Mouse (Mus musculus) kidney, postnatal 25 days (tissue): ENCODE measurements around the gene Kazn.
A peak's percentile ranks its signal among the peaks of the same experiment; 100 is the strongest.

Source experiments
- DNase-seq, 2 experiments: peaks; one replicate each; pipeline ENCODE4 v3.0.0; 2021; ENCODE audit warnings: mixed read lengths in 2 of 2

The Kazn gene

GRCm38 (mm10) chr4:142098303-142098702, 140.9 kb downstream of the Kazn start:
- DNase-seq: peak; percentile 88 to 96

GRCm38 (mm10) chr4:142097871-142098270, 141.3 kb downstream of the Kazn start:
- peak; percentile 41 to 62 for DNase-seq

GRCm38 (mm10) chr4:142095513-142096241, 143.5 kb downstream of the Kazn start:
- peak; percentile 82 to 90 for DNase-seq

GRCm38 (mm10) chr4:142094386-142094785, 144.8 kb downstream of the Kazn start:
- no peak for DNase-seq

GRCm38 (mm10) chr4:142091100-142091499, 148.1 kb downstream of the Kazn start:
- no peak for DNase-seq

GRCm38 (mm10) chr4:142089966-142090365, 149.2 kb downstream of the Kazn start:
- DNase-seq: no peak

GRCm38 (mm10) chr4:142088836-142089235, 150.4 kb downstream of the Kazn start:
- no peak for DNase-seq

GRCm38 (mm10) chr4:142088409-142088808, 150.8 kb downstream of the Kazn start:
- no peak for DNase-seq

- DNase-seq: peak; percentile 49 to 77
Measured at GRCm38 (mm10) chr4:142084936-142085563, 154.2 kb downstream of the Kazn start.

GRCm38 (mm10) chr4:142084131-142084899, 154.9 kb downstream of the Kazn start, which contains the start of gene Tmem51:
Gene Tmem51 (minus strand): TSS chr4:142084304.
- peak; percentile 80 to 91 for DNase-seq

- peak; percentile 87 to 92 for DNase-seq
Measured at GRCm38 (mm10) chr4:142083762-142084130, 155.5 kb downstream of the Kazn start.

- no peak for DNase-seq
Measured at GRCm38 (mm10) chr4:142083193-142083592, 156.0 kb downstream of the Kazn start.

GRCm38 (mm10) chr4:142082703-142083102, 156.5 kb downstream of the Kazn start:
- DNase-seq: no peak

GRCm38 (mm10) chr4:142081631-142082283, 157.4 kb downstream of the Kazn start:
- peak; percentile 76 to 81 for DNase-seq

GRCm38 (mm10) chr4:142080901-142081630, 158.1 kb downstream of the Kazn start:
- DNase-seq: peak; percentile 73 to 81

- DNase-seq: no peak
Measured at GRCm38 (mm10) chr4:142080487-142080767, 158.8 kb downstream of the Kazn start.

GRCm38 (mm10) chr4:142079629-142080486, 159.3 kb downstream of the Kazn start:
- DNase-seq: no peak

- DNase-seq: peak; percentile 72 to 86
Measured at GRCm38 (mm10) chr4:142077572-142078271, 161.5 kb downstream of the Kazn start.

GRCm38 (mm10) chr4:142076883-142077282, 162.3 kb downstream of the Kazn start:
- DNase-seq: no peak

- no peak for DNase-seq
Measured at GRCm38 (mm10) chr4:142075931-142076330, 163.3 kb downstream of the Kazn start.
